Mouse (Mus musculus) CH12.LX (cell line): ENCODE results near the gene Akr1cl. TPM values are rescaled to one million over a fixed set of nuclear protein-coding genes. Genes with fewer than 3 reads are reported as not detected.

Experiments used
- DNase-seq: peaks from one replicate; pipeline ENCODE4 v3.0.0-alpha.2; 2013; ENCODE audit errors: extremely low read depth
- H3K27ac ChIP-seq: 2 replicates; pipeline ENCODE4 v1.5.1; 2012; ENCODE audit warnings: low read depth, mild to moderate bottlenecking, control low read depth, moderate library complexity; ENCODE audit not compliant: insufficient read depth
- H3K27me3 ChIP-seq: replicated peaks from 2 replicates; pipeline ENCODE3; 2012; ENCODE audit warnings: inconsistent platforms
- H3K36me3 ChIP-seq, 2 experiments: replicated peaks in 1 of 2; 2 replicates each; pipeline versions ENCODE3 to v1.6.1; 2012; ENCODE audit warnings: inconsistent platforms in 1 of 2, low read length in 1 of 2, mild to moderate bottlenecking in 1 of 2, mixed read lengths in 1 of 2, moderate library complexity in 1 of 2; ENCODE audit not compliant: control insufficient read depth in 1 of 2, insufficient read depth in 1 of 2
- H3K4me1 ChIP-seq, 2 experiments: 2 replicates each; pipeline ENCODE4 v1.6.1; 2012; ENCODE audit warnings: inconsistent platforms in 1 of 2, moderate library complexity in 1 of 2; ENCODE audit not compliant: insufficient read depth in 2 of 2, control insufficient read depth in 1 of 2
- H3K4me2 ChIP-seq: 2 replicates; pipeline ENCODE4 v1.6.1; 2012; ENCODE audit warnings: low read depth, mild to moderate bottlenecking, control low read depth; ENCODE audit not compliant: poor library complexity, insufficient read depth, severe bottlenecking
- H3K4me3 ChIP-seq, 3 experiments: fragments of 150-350 bp in 1 of 3; sonication (generic) in 1 of 3; replicated peaks in 1 of 3; 2 replicates each; pipeline versions ENCODE3 to v1.5.1; 2011 to 2012; ENCODE audit warnings: low read depth in 2 of 3, low read length in 2 of 3, mild to moderate bottlenecking in 2 of 3, moderate library complexity in 2 of 3, control low read depth in 1 of 3, improper control_type of control experiment in 1 of 3, inconsistent platforms in 1 of 3, mixed read lengths in 1 of 3; ENCODE audit not compliant: poor library complexity in 1 of 3
- H3K79me2 ChIP-seq: replicated peaks from 2 replicates; pipeline ENCODE4 v1.6.1; 2012; ENCODE audit warnings: mild to moderate bottlenecking, moderate library complexity; ENCODE audit not compliant: control insufficient read depth, poor library complexity, insufficient read depth, severe bottlenecking; ENCODE audit errors: extremely low read depth
- H3K9ac ChIP-seq: 2 replicates; pipeline ENCODE4 v1.6.1; 2012; ENCODE audit warnings: low read depth, mild to moderate bottlenecking, control low read depth, moderate library complexity; ENCODE audit not compliant: insufficient read depth
- H3K9me3 ChIP-seq: replicated peaks from 2 replicates; pipeline ENCODE3; 2012; ENCODE audit warnings: low read length, inconsistent platforms, mixed read lengths
- CHD1 ChIP-seq: IDR thresholded peaks from 2 replicates; pipeline ENCODE4 v1.6.1; 2012; ENCODE audit warnings: low read depth, low read length, improper control_type of control experiment, inconsistent platforms
- CTCF ChIP-seq, 2 experiments: IDR thresholded peaks in 1 of 2; conservative IDR thresholded peaks in 1 of 2; 2 replicates each; pipeline ENCODE4 v1.5.1; 2011 to 2012; ENCODE audit warnings: low read depth in 2 of 2, low read length in 2 of 2, improper control_type of control experiment in 1 of 2, inconsistent platforms in 1 of 2, mild to moderate bottlenecking in 1 of 2, moderate library complexity in 1 of 2
- E2F4 ChIP-seq: IDR thresholded peaks from 2 replicates; pipeline ENCODE4 v1.6.1; 2011; ENCODE audit warnings: low read depth, low read length, improper control_type of control experiment; ENCODE audit not compliant: insufficient replicate concordance
- ELF1 ChIP-seq: IDR thresholded peaks from 2 replicates; pipeline ENCODE4 v1.6.1; 2014; ENCODE audit warnings: low read depth, mild to moderate bottlenecking, inconsistent platforms, low read length, improper control_type of control experiment
- EP300 ChIP-seq: IDR thresholded peaks from 2 replicates; pipeline ENCODE4 v1.6.1; 2011; ENCODE audit warnings: low read length, improper control_type of control experiment
- HCFC1 ChIP-seq: IDR thresholded peaks from 2 replicates; pipeline ENCODE4 v1.6.1; 2012; ENCODE audit warnings: low read depth, mild to moderate bottlenecking, inconsistent platforms, low read length, improper control_type of control experiment
- JUN ChIP-seq: IDR thresholded peaks from 2 replicates; pipeline ENCODE4 v1.6.1; 2011; ENCODE audit warnings: low read depth, mild to moderate bottlenecking, low read length, improper control_type of control experiment, moderate library complexity; ENCODE audit not compliant: insufficient read depth
- KAT2A ChIP-seq: IDR thresholded peaks from 2 replicates; pipeline ENCODE4 v1.6.1; 2012; ENCODE audit warnings: low read length, improper control_type of control experiment, inconsistent platforms; ENCODE audit not compliant: insufficient replicate concordance
- MXI1 ChIP-seq: IDR thresholded peaks from 2 replicates; pipeline ENCODE4 v1.6.1; 2011; ENCODE audit warnings: mild to moderate bottlenecking, low read depth, low read length, improper control_type of control experiment
- MYC ChIP-seq: IDR thresholded peaks from 2 replicates; pipeline ENCODE4 v1.6.1; 2011; ENCODE audit warnings: low read depth, mild to moderate bottlenecking, improper control_type of control experiment, low read length
- NRF1 ChIP-seq: IDR thresholded peaks from 2 replicates; pipeline ENCODE4 v1.6.1; 2014; ENCODE audit warnings: low read depth, mild to moderate bottlenecking, inconsistent platforms, low read length, improper control_type of control experiment, moderate library complexity
- PAX5 ChIP-seq: IDR thresholded peaks from 2 replicates; pipeline ENCODE4 v1.6.1; 2012; ENCODE audit warnings: low read length, inconsistent platforms, mixed read lengths
- RAD21 ChIP-seq: IDR thresholded peaks from 2 replicates; pipeline ENCODE4 v1.6.1; 2011; ENCODE audit warnings: low read depth, mild to moderate bottlenecking, low read length, improper control_type of control experiment, moderate library complexity
- SIN3A ChIP-seq: IDR thresholded peaks from 2 replicates; pipeline ENCODE4 v1.6.1; 2012; ENCODE audit warnings: low read length, improper control_type of control experiment, inconsistent platforms
- SMC3 ChIP-seq: IDR thresholded peaks from 2 replicates; pipeline ENCODE4 v1.6.1; 2011; ENCODE audit warnings: low read depth, low read length, improper control_type of control experiment
- UBTF ChIP-seq: IDR thresholded peaks from 2 replicates; pipeline ENCODE4 v1.6.1; 2012; ENCODE audit warnings: low read depth, mild to moderate bottlenecking, inconsistent platforms, low read length, improper control_type of control experiment, moderate library complexity
- USF1 ChIP-seq: IDR thresholded peaks from 2 replicates; pipeline ENCODE4 v1.6.1; 2014; ENCODE audit warnings: low read depth, mild to moderate bottlenecking, inconsistent platforms, low read length, improper control_type of control experiment
- ZMIZ1 ChIP-seq: IDR thresholded peaks from 2 replicates; pipeline ENCODE4 v1.6.1; 2012; ENCODE audit warnings: low read depth, mild to moderate bottlenecking, inconsistent platforms, low read length, improper control_type of control experiment
- dilution Hi-C: fragments of 300-500 bp; cut with MboI; formaldehyde crosslinking; loops from 2 replicates; pipeline ENCODE4 v1.14.3; 2020; ENCODE audit warnings: low sequenced_read_pairs; ENCODE audit not compliant: extremely low pct_unique_long_range_greater_than_20kb, extremely low pct_ligation_motif_present
- in situ Hi-C: fragments of 300-500 bp; cut with MboI; formaldehyde crosslinking; loops from 3 replicates; pipeline ENCODE4 v1.14.3; 2019; ENCODE audit warnings: low sequenced_read_pairs, low pct_ligation_motif_present, low pct_unique_long_range_greater_than_20kb, mixed read lengths
- polyA plus RNA-seq: library from polyadenylated mRNA; unstranded; fragments of >175 nt; gene quantifications from 2 replicates; pipeline ENCODE4 v1.2.1, GENCODE M21; 2012; ENCODE audit warnings: low read depth; ENCODE audit not compliant: insufficient read length
- total RNA-seq, 2 experiments: library from RNA; depleted of rRNA; stranded (reverse); fragments of 300-350 nt in 1 of 2; fragments of >200 nt in 1 of 2; gene quantifications; 2 replicates each; pipeline ENCODE4 v1.2.3; 2012 to 2014

The Akr1cl gene
- total and polyA plus RNA-seq, 3 experiments: not detected

GRCm38 (mm10) chr1:65048781-65049180 is 16.2 kb upstream of the Akr1cl start:
- dilution Hi-C loops (no loop called here), in situ Hi-C loops (no loop called here)
- Histone ChIP-seq H3K4me1 (peaks cover 3 to 28% of the 10 kb centered on the region in 2 experiments; a peak in 3 of 4 replicates), H3K36me3 (no peaks in the 10 kb centered on the region), H3K4me3 (no peak overlapping the region), H3K9ac (no peak overlapping the region), H3K4me2 (no peak overlapping the region), H3K27ac (no peak overlapping the region), H3K27me3 (no peaks in the 10 kb centered on the region), H3K79me2 (no peaks in the 10 kb centered on the region), H3K9me3 (no peaks in the 10 kb centered on the region)
- no peak for DNase-seq
- no peak for TF ChIP-seq ZMIZ1
- no peak for TF ChIP-seq UBTF
- TF ChIP-seq E2F4: no peak
- TF ChIP-seq CHD1: no peak
- no peak for TF ChIP-seq EP300
- no peak for TF ChIP-seq MYC
- TF ChIP-seq USF1: no peak
- no peak for TF ChIP-seq PAX5
- no peak for TF ChIP-seq MXI1
- TF ChIP-seq SMC3: no peak
- no peak for TF ChIP-seq JUN
- TF ChIP-seq SIN3A: no peak
- no peak for TF ChIP-seq HCFC1

GRCm38 (mm10) chr1:65046401-65047109 is 14.0 kb upstream of the Akr1cl start:
- TF ChIP-seq SMC3 (peak; percentile 47; the same call in 1 of the 2 replicates), NRF1 (0 out of 2 replicates have a peak, but pooled peaks have one; percentile 12), ELF1 (no peak), RAD21 (peak; percentile 74), KAT2A (no peak), CTCF (conservative IDR thresholded peaks at IDR 0.05 in 1 of 2, IDR thresholded peaks at IDR 0.05 in 1 of 2; ENCODE audit: low read depth in 2 of 2, low read length in 2 of 2) (peak; percentile 52 to 83), MXI1 (no peak)
- Histone ChIP-seq H3K27me3 (no peaks in the 10 kb centered on the region), H3K9me3 (no peaks in the 10 kb centered on the region), H3K4me2 (peak overlapping the region; percentile 35), H3K4me3 (no peak overlapping the region), H3K27ac (no peak overlapping the region), H3K79me2 (no peaks in the 10 kb centered on the region), H3K9ac (no peak overlapping the region), H3K36me3 (no peaks in the 10 kb centered on the region), H3K4me1 (peaks cover 3 to 29% of the 10 kb centered on the region in 2 experiments; a peak in 3 of 4 replicates)
- in situ Hi-C loops: no loop called here
- dilution Hi-C loops: no loop called here
- DNase-seq: peak; percentile 47
